8 mouse cellular contexts compared by ENCODE assay signal in genomic region chr14:54232811-54233558, GRCm38 (mm10). TPM values are rescaled to one million over a fixed set of nuclear protein-coding genes. Genes with fewer than 3 reads are reported as not detected.
DNase-seq lines count a peak whose midpoint lies in the region; ATAC-seq and TF ChIP-seq lines count a peak whose summit lies in the region.

No protein-coding gene starts in this region.

- no peak for DNase-seq in midbrain, embryonic 11.5 days (ENCODE audit: low spot score, missing footprints)
- DNase-seq in forebrain, embryonic 14.5 days (ENCODE audit: low spot score) = no peak
- DNase-seq in hindbrain, postnatal 0 days (ENCODE audit: low spot score) = no peak
- DNase-seq in cerebellum, adult 18-20 months = no peak

- no peak for TF ChIP-seq CTCF in hindbrain, postnatal 0 days (IDR thresholded peaks at IDR 0.05; ENCODE audit: low read depth)

- 0 out of 2 replicates have a peak overlapping the region, but pooled peaks have one; percentile 10 for H3K9ac ChIP-seq in midbrain, embryonic 13.5 days (replicated peaks)
- H3K9ac ChIP-seq in midbrain, embryonic 11.5 days (ENCODE audit: low read length) = no peak overlapping the region
- H3K9ac ChIP-seq in forebrain, embryonic 14.5 days (ENCODE audit: low read length) = no peak overlapping the region
- H3K9ac ChIP-seq in hindbrain, postnatal 0 days (replicated peaks; ENCODE audit: low read length) = no peak overlapping the region
- no peak overlapping the region for H3K9ac ChIP-seq in liver, embryonic 12.5 days
- H3K9ac ChIP-seq in neural tube, embryonic 15.5 days (replicated peaks) = no peak overlapping the region

- no peak overlapping the region for H3K4me2 ChIP-seq in midbrain, embryonic 13.5 days (replicated peaks)
- no peak overlapping the region for H3K4me2 ChIP-seq in midbrain, embryonic 11.5 days
- no peak overlapping the region for H3K4me2 ChIP-seq in forebrain, embryonic 14.5 days (ENCODE audit: low read length)
- no peak overlapping the region for H3K4me2 ChIP-seq in hindbrain, postnatal 0 days (ENCODE audit: low read depth, low read length)
- peak overlapping the region; percentile 31 for H3K4me2 ChIP-seq in liver, embryonic 12.5 days
- H3K4me2 ChIP-seq in neural tube, embryonic 15.5 days = no peak overlapping the region

- H3K27me3 ChIP-seq in midbrain, embryonic 13.5 days = no peaks in the 10 kb centered on the region
- no peaks in the 10 kb centered on the region for H3K27me3 ChIP-seq in midbrain, embryonic 11.5 days (ENCODE audit: control insufficient read depth, insufficient read depth, low read length)
- H3K27me3 ChIP-seq in forebrain, embryonic 14.5 days (replicated peaks; ENCODE audit: control insufficient read depth, insufficient read depth, low read length) = no peaks in the 10 kb centered on the region
- no peaks in the 10 kb centered on the region for H3K27me3 ChIP-seq in hindbrain, postnatal 0 days (ENCODE audit: insufficient read depth, low read length)
- peaks cover 24% of the 10 kb centered on the region for H3K27me3 ChIP-seq in liver, embryonic 12.5 days (replicated peaks)
- no peaks in the 10 kb centered on the region for H3K27me3 ChIP-seq in neural tube, embryonic 15.5 days (replicated peaks)

- ATAC-seq in midbrain, embryonic 13.5 days = no peak
- ATAC-seq in midbrain, embryonic 11.5 days (ENCODE audit: low FRiP score) = no peak
- no peak for ATAC-seq in forebrain, embryonic 14.5 days
- no peak for ATAC-seq in hindbrain, postnatal 0 days
- ATAC-seq in liver, embryonic 12.5 days = no peak
- ATAC-seq in neural tube, embryonic 15.5 days (ENCODE audit: low FRiP score) = no peak
- no peak for ATAC-seq in erythroblast, adult 5-6 weeks (replicated peaks; ENCODE audit: low FRiP score, poor library complexity, severe bottlenecking)

- H3K4me3 ChIP-seq in midbrain, embryonic 13.5 days (replicated peaks) = no peak overlapping the region
- no peak overlapping the region for H3K4me3 ChIP-seq in midbrain, embryonic 11.5 days (ENCODE audit: low read depth, low read length)
- no peak overlapping the region for H3K4me3 ChIP-seq in forebrain, embryonic 14.5 days (ENCODE audit: low read depth, low read length)
- no peak overlapping the region for H3K4me3 ChIP-seq in hindbrain, postnatal 0 days (ENCODE audit: low read length)
- H3K4me3 ChIP-seq in liver, embryonic 12.5 days = no peak overlapping the region
- H3K4me3 ChIP-seq in neural tube, embryonic 15.5 days (replicated peaks) = no peak overlapping the region

- peaks cover 42% of the 10 kb centered on the region for H3K4me1 ChIP-seq in midbrain, embryonic 13.5 days (replicated peaks)
- peaks cover 18% of the 10 kb centered on the region for H3K4me1 ChIP-seq in midbrain, embryonic 11.5 days (ENCODE audit: control insufficient read depth, insufficient read depth, low read length)
- H3K4me1 ChIP-seq in forebrain, embryonic 14.5 days (ENCODE audit: control insufficient read depth, insufficient read depth, low read length) = peaks cover 14% of the 10 kb centered on the region
- peaks cover 4% of the 10 kb centered on the region; the same call in 1 of the 2 replicates for H3K4me1 ChIP-seq in hindbrain, postnatal 0 days (ENCODE audit: insufficient read depth, low read length)
- peaks cover 46% of the 10 kb centered on the region for H3K4me1 ChIP-seq in liver, embryonic 12.5 days
- H3K4me1 ChIP-seq in neural tube, embryonic 15.5 days = peaks cover 55% of the 10 kb centered on the region

- WGBS in midbrain, embryonic 13.5 days = 61% methylated on average over 9 of the region's 9 CpGs
- WGBS in midbrain, embryonic 11.5 days = 67% methylated on average over 9 of the region's 9 CpGs
- WGBS in forebrain, embryonic 14.5 days = 60% methylated on average over 9 of the region's 9 CpGs
- WGBS in hindbrain, postnatal 0 days = 40% methylated on average over 9 of the region's 9 CpGs
- WGBS in liver, embryonic 12.5 days (ENCODE audit: insufficient replicate concordance) = 12% methylated on average over 9 of the region's 9 CpGs
- whole genome bisulfite sequencing in neural tube, embryonic 15.5 days = 22% methylated on average over 9 of the region's 9 CpGs

- peaks cover 14% of the 10 kb centered on the region for H3K36me3 ChIP-seq in midbrain, embryonic 13.5 days
- no peaks in the 10 kb centered on the region for H3K36me3 ChIP-seq in midbrain, embryonic 11.5 days (ENCODE audit: control insufficient read depth, insufficient read depth, low read length)
- H3K36me3 ChIP-seq in forebrain, embryonic 14.5 days (ENCODE audit: control insufficient read depth, insufficient read depth, low read length) = peaks cover 20% of the 10 kb centered on the region
- H3K36me3 ChIP-seq in hindbrain, postnatal 0 days (ENCODE audit: insufficient read depth, low read length) = 0 out of 2 replicates have a peak, but pooled peaks cover 5% of the 10 kb centered on the region
- peaks cover 39% of the 10 kb centered on the region for H3K36me3 ChIP-seq in liver, embryonic 12.5 days
- peaks cover 10% of the 10 kb centered on the region for H3K36me3 ChIP-seq in neural tube, embryonic 15.5 days

- H3K27ac ChIP-seq in midbrain, embryonic 13.5 days = peak overlapping the region; percentile 62; the same call in 1 of the 2 replicates
- no peak overlapping the region for H3K27ac ChIP-seq in midbrain, embryonic 11.5 days (ENCODE audit: low read depth, low read length)
- peak overlapping the region; percentile 30; the same call in 1 of the 2 replicates for H3K27ac ChIP-seq in forebrain, embryonic 14.5 days (ENCODE audit: low read depth, low read length)
- peak overlapping the region; percentile 37; the same call in 1 of the 2 replicates for H3K27ac ChIP-seq in hindbrain, postnatal 0 days
- peak overlapping the region; percentile 64 for H3K27ac ChIP-seq in liver, embryonic 12.5 days
- H3K27ac ChIP-seq in neural tube, embryonic 15.5 days (replicated peaks) = peak overlapping the region; percentile 72

- H3K9me3 ChIP-seq in midbrain, embryonic 13.5 days = no peaks in the 10 kb centered on the region
- H3K9me3 ChIP-seq in midbrain, embryonic 11.5 days (ENCODE audit: control insufficient read depth, low read length) = no peaks in the 10 kb centered on the region
- no peaks in the 10 kb centered on the region for H3K9me3 ChIP-seq in forebrain, embryonic 14.5 days (replicated peaks; ENCODE audit: control insufficient read depth, low read length)
- H3K9me3 ChIP-seq in hindbrain, postnatal 0 days (ENCODE audit: low read length) = no peaks in the 10 kb centered on the region
- H3K9me3 ChIP-seq in liver, embryonic 12.5 days (replicated peaks) = no peaks in the 10 kb centered on the region
- H3K9me3 ChIP-seq in neural tube, embryonic 15.5 days (replicated peaks) = no peaks in the 10 kb centered on the region

RNA-seq across cellular contexts. Expression of gene Dad1, which starts 20.9 kb away (rescaled TPM):
- 289 and 300 TPM in 2 replicates for polyA plus RNA-seq in midbrain, embryonic 13.5 days (2015; fragmentation: Nextera tagmentation; extraction: Ambion mirVana)
- 229 and 237 TPM in 2 replicates for polyA plus RNA-seq in midbrain, embryonic 11.5 days (2014; fragmentation: Nextera tagmentation; extraction: Ambion mirVana)
- polyA plus RNA-seq in forebrain, embryonic 14.5 days (2014; fragmentation: Nextera tagmentation; extraction: Ambion mirVana) = 310 and 372 TPM in 2 replicates
- total RNA-seq in hindbrain, postnatal 0 days (2014; rRNA removed) = 189 and 321 TPM in 2 replicates
- 406 and 407 TPM in 2 replicates for polyA plus RNA-seq in hindbrain, postnatal 0 days (2015; fragmentation: Nextera tagmentation; extraction: Ambion mirVana)
- 234 and 237 TPM in 2 replicates for polyA plus RNA-seq in liver, embryonic 12.5 days (2016; fragmentation: Nextera tagmentation; extraction: Ambion mirVana)
- 414 and 416 TPM in 2 replicates for polyA plus RNA-seq in neural tube, embryonic 15.5 days (2015; fragmentation: Nextera tagmentation; extraction: Ambion mirVana)
- 58.9 and 78.6 TPM in 2 replicates for total RNA-seq in erythroblast, adult 5-6 weeks (2015; ENCODE audit: low replicate concordance)
- total RNA-seq in erythroblast, adult 5-6 weeks (2017; ENCODE audit: low replicate concordance) = 20.1 and 26.9 TPM in 2 replicates

RNA-seq across cellular contexts. Expression of gene Abhd4, which starts 21.0 kb away (rescaled TPM):
- polyA plus RNA-seq in midbrain, embryonic 13.5 days (2015; fragmentation: Nextera tagmentation; extraction: Ambion mirVana) = 38.2 and 43.7 TPM in 2 replicates
- 38.3 and 38.4 TPM in 2 replicates for polyA plus RNA-seq in midbrain, embryonic 11.5 days (2014; fragmentation: Nextera tagmentation; extraction: Ambion mirVana)
- 61.7 and 63.6 TPM in 2 replicates for polyA plus RNA-seq in forebrain, embryonic 14.5 days (2014; fragmentation: Nextera tagmentation; extraction: Ambion mirVana)
- total RNA-seq in hindbrain, postnatal 0 days (2014; rRNA removed) = 105 and 126 TPM in 2 replicates
- 76.9 and 82.7 TPM in 2 replicates for polyA plus RNA-seq in hindbrain, postnatal 0 days (2015; fragmentation: Nextera tagmentation; extraction: Ambion mirVana)
- polyA plus RNA-seq in liver, embryonic 12.5 days (2016; fragmentation: Nextera tagmentation; extraction: Ambion mirVana) = 18.8 and 22.0 TPM in 2 replicates
- 54.0 and 58.6 TPM in 2 replicates for polyA plus RNA-seq in neural tube, embryonic 15.5 days (2015; fragmentation: Nextera tagmentation; extraction: Ambion mirVana)
- 73.8 and 97.2 TPM in 2 replicates for total RNA-seq in erythroblast, adult 5-6 weeks (2015; ENCODE audit: low replicate concordance)
- total RNA-seq in erythroblast, adult 5-6 weeks (2017; ENCODE audit: low replicate concordance) = 63.7 and 104 TPM in 2 replicates

RNA-seq across cellular contexts. Expression of gene Olfr49, which starts 51.8 kb away (rescaled TPM):
- not detected in 2 replicates for polyA plus RNA-seq in midbrain, embryonic 13.5 days (2015; fragmentation: Nextera tagmentation; extraction: Ambion mirVana)
- not detected in 2 replicates for polyA plus RNA-seq in midbrain, embryonic 11.5 days (2014; fragmentation: Nextera tagmentation; extraction: Ambion mirVana)
- polyA plus RNA-seq in forebrain, embryonic 14.5 days (2014; fragmentation: Nextera tagmentation; extraction: Ambion mirVana) = not detected in 2 replicates
- not detected in 2 replicates for total RNA-seq in hindbrain, postnatal 0 days (2014; rRNA removed)
- polyA plus RNA-seq in hindbrain, postnatal 0 days (2015; fragmentation: Nextera tagmentation; extraction: Ambion mirVana) = 0.05 TPM in 1 of 2 replicates, not detected in the other
- polyA plus RNA-seq in liver, embryonic 12.5 days (2016; fragmentation: Nextera tagmentation; extraction: Ambion mirVana) = not detected in 2 replicates
- not detected in 2 replicates for polyA plus RNA-seq in neural tube, embryonic 15.5 days (2015; fragmentation: Nextera tagmentation; extraction: Ambion mirVana)
- not detected in 2 replicates for total RNA-seq in erythroblast, adult 5-6 weeks (2015; ENCODE audit: low replicate concordance)
- not detected in 2 replicates for total RNA-seq in erythroblast, adult 5-6 weeks (2017; ENCODE audit: low replicate concordance)
